Mouse (Mus musculus): Measurements from ENCODE around the gene Lpin3. TPM values are rescaled to one million over a fixed set of nuclear protein-coding genes. Genes with fewer than 3 reads are reported as not detected.

Lpin3 gene
- total RNA-seq, 2 experiments from 2014 or later: 2.1 to 2.2 TPM

- peak; percentile 37 for DNase-seq
Observed at GRCm38 (mm10) chr2:160887859-160888258, 7.4 kb downstream of the Lpin3 start.

DNA sequence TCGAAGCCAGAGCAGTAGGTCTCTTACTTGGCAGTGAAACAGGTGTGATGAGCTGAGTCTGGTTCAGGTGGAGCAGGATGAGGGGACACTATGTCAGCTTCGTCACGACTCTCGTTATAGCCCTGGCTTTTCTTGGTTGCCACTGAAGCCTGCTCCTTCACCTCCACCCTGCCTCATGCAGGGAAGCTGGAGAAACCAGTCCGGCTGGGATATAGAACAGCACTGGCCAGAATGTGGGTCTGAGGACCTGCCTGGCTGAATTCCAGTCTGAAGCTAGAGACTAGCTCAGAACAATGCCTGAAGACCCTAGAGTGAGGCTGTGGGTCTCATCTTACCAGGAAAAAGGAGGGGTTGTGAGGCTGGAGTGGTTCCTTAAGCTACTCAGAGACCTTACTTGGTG, 10.6 kb downstream of the Lpin3 start:
- DNase-seq: no peak

DNA sequence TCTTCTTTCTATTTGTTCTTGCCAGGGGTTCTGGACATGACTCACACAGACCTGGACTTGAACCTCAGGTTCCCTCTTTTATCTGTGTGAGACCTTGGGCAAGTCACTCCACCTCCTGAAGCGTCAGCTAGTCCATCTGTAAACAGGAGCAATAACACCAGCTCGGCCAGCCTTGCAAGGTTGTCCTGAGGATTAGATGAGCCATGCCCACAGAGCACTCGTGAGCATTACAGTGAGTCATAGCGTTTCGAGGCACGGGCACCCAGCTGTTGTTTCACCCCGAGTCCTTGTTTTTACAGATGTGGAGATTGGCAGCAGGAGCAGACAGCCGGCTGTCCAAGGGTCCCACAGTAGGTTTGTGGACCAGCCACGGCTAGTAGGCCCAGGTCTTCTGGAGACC, 11.2 kb downstream of the Lpin3 start:
- DNase-seq: no peak

GRCm38 (mm10) chr2:160901656-160902412, 21.4 kb downstream of the Lpin3 start:
- no peak for DNase-seq

- no peak for DNase-seq
Observed at GRCm38 (mm10) chr2:160905301-160905700, 24.8 kb downstream of the Lpin3 start.

DNA sequence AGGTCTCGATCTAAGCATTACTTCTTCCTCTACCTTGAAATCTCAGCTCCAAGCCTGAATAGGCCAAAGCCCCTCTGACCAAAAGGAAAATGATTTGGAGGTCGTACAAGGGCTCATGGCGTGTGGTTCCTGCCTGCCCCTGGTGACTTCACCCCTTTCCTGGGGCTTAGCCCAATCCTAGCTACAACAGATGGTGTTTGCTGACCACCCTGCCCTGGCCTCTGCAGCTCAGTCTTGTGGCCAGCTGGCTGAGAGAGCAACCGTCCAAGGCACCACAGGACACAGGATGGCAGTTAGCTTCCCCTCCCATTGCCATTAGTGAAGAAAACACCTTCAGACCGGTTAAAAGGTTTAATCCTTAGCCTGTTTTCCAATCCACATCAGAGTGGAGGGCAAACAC, 25.6 kb downstream of the Lpin3 start:
- no peak for DNase-seq

DNA sequence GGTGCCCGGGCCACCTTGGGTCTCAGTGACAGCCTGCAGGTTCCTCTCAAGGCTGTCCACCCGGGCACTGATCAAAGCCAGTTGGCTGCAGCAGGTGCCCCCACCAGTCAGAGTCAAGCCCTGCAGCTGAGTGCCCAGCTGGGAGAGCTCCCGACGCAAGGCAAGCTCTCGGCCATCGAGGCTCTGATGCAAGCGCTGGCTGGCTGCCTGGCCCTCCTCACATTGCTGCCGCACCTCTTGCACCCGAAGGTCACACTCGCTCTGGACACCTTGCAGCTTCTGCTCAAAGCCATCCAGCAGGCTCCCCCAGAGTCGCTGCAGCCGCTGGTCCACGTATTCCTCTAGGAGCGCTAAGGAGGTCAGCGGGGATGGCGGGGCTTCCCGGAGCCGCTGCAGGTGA, 28.1 kb downstream of the Lpin3 start:
- no peak for DNase-seq

GRCm38 (mm10) chr2:160910633-160911032, 30.2 kb downstream of the Lpin3 start:
- no peak for DNase-seq

GRCm38 (mm10) chr2:160911558-160912201, 31.2 kb downstream of the Lpin3 start:
- peak; percentile 36 for DNase-seq

GRCm38 (mm10) chr2:160912231-160912671, 31.8 kb downstream of the Lpin3 start, which contains the start of gene Emilin3:
Gene Emilin3, minus strand, starts transcription at chr2:160912328.
- peak; percentile 27 for DNase-seq

DNA sequence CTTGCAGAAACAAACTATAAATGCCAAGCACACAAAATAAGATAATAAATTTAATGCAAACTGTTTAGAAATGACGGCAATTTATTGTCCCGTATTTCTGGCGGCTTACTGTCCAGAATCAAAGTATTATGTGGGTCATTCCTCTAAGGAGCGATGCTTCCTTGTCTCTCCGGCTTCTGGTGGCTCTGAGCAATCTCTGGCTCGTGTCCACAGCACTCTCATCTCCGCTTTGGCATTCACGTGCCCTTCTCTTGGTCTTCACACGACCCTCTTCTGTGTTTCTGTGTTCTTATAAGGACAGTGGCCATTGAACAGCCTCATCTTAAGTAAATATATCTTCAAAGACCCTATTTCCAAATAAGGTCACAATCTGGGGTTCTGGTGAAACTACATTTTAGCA, 34.2 kb downstream of the Lpin3 start:
- no peak for DNase-seq

DNA sequence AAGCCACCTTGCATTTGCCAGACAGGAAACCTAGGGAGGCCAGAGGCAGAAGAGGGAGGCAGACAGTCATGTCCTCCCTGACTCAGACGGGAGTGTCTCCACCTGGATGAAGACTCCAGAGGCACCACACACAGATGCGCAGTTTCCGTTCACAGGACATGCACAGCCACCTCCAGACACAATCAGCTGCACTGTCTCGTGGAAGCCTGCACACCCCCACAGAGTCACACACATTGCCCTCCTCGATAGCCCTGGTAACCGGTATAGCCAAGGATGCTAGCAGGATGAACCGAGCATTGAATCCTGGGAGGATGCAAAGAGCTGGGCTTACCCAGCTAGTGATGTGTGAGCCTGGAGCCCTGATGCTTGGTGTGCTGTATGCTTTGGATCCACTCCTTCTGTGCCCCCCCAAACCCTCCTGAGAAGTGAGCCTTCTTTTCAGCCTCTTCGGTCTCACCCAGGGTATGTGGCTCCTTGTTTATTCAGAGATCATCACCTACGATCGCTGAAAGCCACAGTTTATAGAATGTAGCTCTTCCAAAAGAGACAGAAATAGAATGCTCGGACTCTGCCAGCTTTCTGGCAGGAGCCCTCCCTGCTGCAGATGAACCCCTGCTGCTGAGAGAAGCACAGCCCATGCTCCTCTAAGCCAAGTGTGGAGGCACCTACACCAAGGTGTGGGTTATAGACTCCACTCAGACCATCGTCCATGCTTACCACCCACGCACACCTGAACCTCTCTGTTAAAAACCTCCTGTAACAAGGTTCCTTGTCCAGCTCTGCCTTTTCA, 35.5 kb downstream of the Lpin3 start:
- no peak for DNase-seq

DNA sequence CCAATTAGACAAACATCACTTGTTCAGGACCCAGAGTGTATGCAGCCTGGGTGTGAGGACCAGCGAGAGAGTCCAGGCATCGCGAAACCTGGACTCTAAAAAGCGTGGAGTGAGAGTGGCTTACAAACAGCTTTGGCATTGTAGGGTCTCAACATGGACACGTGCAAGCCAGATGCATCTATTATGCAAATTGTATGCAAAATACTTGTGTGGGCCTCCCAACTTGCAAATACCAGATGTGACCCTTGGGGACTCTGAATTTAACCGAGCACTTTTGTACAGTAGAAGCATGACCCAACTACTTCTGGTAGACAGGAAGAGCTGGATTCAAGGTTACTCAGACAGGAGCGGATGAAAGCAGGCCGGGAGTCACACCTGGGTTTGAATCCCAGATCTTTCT, 36.2 kb downstream of the Lpin3 start:
- no peak for DNase-seq

GRCm38 (mm10) chr2:160917313-160917712, 36.8 kb downstream of the Lpin3 start:
- DNase-seq: no peak

GRCm38 (mm10) chr2:160918154-160918929, 37.9 kb downstream of the Lpin3 start:
- no peak for DNase-seq

DNA sequence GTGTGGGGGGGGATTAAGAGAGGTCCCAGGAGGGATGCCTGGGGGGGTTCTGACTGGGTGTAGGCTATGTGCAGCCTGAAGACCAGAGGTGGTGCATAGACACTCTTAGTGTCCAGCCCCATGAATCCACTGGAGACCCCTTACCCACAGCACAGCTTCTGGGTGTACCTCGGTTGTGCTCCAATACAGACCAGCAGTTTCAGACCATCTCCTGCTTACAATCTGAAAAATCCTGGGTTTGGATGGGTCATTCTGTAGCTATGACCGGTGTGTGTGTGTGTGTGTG, 38.4 kb downstream of the Lpin3 start:
- DNase-seq: no peak

DNA sequence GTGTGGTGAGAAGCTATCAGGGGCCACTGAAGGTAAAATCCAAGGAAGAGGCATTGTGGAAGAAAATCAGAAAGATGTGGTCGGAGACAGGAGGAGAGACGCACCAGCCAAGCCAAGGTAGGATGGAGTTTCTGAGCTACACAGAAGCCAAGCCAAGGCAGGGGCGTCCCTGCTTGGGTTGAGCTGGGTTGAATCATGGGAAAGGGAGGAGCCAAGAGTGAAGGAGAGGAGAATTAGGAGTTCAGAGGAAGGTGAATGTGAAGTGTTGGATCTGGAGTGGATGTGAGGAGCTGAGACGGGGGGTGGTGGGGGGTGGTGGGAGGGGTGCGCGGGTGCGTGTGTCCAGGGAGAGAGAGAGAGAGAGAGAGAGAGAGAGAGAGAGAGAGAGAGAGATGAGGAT, 40.8 kb downstream of the Lpin3 start:
- no peak for DNase-seq

- no peak for DNase-seq
Observed at GRCm38 (mm10) chr2:160925203-160925602, 44.7 kb downstream of the Lpin3 start.

- no peak for DNase-seq
Observed at GRCm38 (mm10) chr2:160931378-160931777, 50.9 kb downstream of the Lpin3 start.

DNA sequence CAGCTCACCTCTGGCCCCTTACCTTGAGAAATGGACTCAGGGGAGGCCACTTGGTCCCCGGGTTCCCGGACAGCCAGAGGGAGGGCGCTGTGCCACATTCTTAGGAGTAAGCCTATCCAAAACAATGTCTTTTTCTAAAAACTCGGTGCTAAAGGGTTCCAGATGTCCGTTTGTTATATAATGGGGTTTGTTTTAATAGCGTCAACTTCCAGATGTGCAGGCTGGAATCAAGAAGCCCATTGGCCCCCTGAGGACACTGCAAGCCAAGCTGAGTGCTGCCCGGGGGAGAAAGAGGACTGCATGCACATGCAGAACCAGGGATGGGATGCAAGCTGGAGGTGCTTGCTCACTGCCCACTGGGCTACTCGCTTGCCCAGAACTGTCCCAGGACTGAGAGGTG, 51.9 kb downstream of the Lpin3 start:
- peak; percentile 32 for DNase-seq

GRCm38 (mm10) chr2:160932981-160933380, 52.5 kb downstream of the Lpin3 start:
- DNase-seq: peak; percentile 41

- no peak for DNase-seq
Observed at GRCm38 (mm10) chr2:160933890-160934289, 53.4 kb downstream of the Lpin3 start.

GRCm38 (mm10) chr2:160934451-160934850, 54.0 kb downstream of the Lpin3 start:
- DNase-seq: no peak
